Mouse (Mus musculus): ENCODE data around the gene Lce1d. TPM values are rescaled to one million over a fixed set of nuclear protein-coding genes. Genes with fewer than 3 reads are reported as not detected.
"Not testable (repeated sequence)": the region's sequence is repeated elsewhere in the genome, so short reads cannot be mapped to it uniquely, and the experiment has no call there.

The Lce1d gene
- polyA plus RNA-seq (2015; fragmentation: Nextera tagmentation; extraction: Ambion mirVana) = not detected in 2 replicates

DNA sequence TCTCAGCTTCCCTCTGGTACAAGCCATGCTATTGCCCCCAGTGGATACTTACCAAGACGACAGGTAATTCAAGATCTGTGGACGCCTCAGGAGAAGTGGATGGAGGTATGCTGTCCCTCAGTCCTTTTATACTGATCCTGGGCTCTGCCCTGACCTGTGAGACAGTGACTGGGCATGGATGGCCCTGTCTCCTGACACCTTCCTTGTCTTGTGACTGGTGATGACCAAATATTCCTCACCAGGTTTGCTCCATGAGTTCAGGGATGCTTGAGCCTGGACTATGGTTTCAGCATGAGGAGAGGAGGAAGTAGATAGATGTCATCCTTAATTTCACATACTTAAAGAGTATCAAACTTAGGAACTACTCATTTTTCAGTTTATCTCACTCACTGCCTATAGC, at the start of gene Lce1d:
TSS of gene Lce1d (minus strand) at position 101 of the 400 bp plus-strand sequence.
- ATAC-seq (no peak), DNase-seq (ENCODE audit: low spot score) (no peak)
- 48% methylated on average over 2 of the region's 2 CpGs for WGBS
- Histone ChIP-seq H3K4me3 (ENCODE audit: low read depth, low read length) (no peak within 1 kb of the TSS), H3K4me2 (replicated peaks; ENCODE audit: low read depth, low read length) (no peak within 1 kb of the TSS), H3K27me3 (replicated peaks; ENCODE audit: insufficient read depth, low read length) (no peaks in the 10 kb centered on the region), H3K9ac (replicated peaks; ENCODE audit: low read depth) (no peak within 1 kb of the TSS), H3K36me3 (ENCODE audit: insufficient read depth, low read length) (no peaks in the 10 kb centered on the region), H3K4me1 (ENCODE audit: insufficient read depth, low read depth, low read length) (no peaks in the 10 kb centered on the region), H3K9me3 (ENCODE audit: low read length) (no peaks in the 10 kb centered on the region), H3K27ac (ENCODE audit: low read length) (no peak within 1 kb of the TSS)
- TF ChIP-seq CTCF (IDR thresholded peaks at IDR 0.05) = no peak
- TF ChIP-seq EP300 (IDR thresholded peaks at IDR 0.05) = no peak

- ATAC-seq (no peak), DNase-seq (ENCODE audit: low spot score) (no peak)
- H3K4me1 ChIP-seq (ENCODE audit: insufficient read depth, low read depth, low read length) = no peaks in the 10 kb centered on the region
- WGBS = 74% methylated on average over 5 of the region's 5 CpGs
- H3K27me3 ChIP-seq (replicated peaks; ENCODE audit: insufficient read depth, low read length) = no peaks in the 10 kb centered on the region
- H3K9me3 ChIP-seq (ENCODE audit: low read length) = no peaks in the 10 kb centered on the region
- no peak overlapping the region for H3K4me2 ChIP-seq (replicated peaks; ENCODE audit: low read depth, low read length)
- H3K4me3 ChIP-seq (ENCODE audit: low read depth, low read length) = no peak overlapping the region
- no peak overlapping the region for H3K9ac ChIP-seq (replicated peaks; ENCODE audit: low read depth)
- H3K36me3 ChIP-seq (ENCODE audit: insufficient read depth, low read length) = no peaks in the 10 kb centered on the region
- H3K27ac ChIP-seq (ENCODE audit: low read length) = no peak overlapping the region
- TF ChIP-seq EP300 (IDR thresholded peaks at IDR 0.05) (no peak), CTCF (IDR thresholded peaks at IDR 0.05) (no peak)
These were observed 35.6 kb upstream of the Lce1d start for GRCm38 (mm10) chr3:92722631-92723030.

DNA sequence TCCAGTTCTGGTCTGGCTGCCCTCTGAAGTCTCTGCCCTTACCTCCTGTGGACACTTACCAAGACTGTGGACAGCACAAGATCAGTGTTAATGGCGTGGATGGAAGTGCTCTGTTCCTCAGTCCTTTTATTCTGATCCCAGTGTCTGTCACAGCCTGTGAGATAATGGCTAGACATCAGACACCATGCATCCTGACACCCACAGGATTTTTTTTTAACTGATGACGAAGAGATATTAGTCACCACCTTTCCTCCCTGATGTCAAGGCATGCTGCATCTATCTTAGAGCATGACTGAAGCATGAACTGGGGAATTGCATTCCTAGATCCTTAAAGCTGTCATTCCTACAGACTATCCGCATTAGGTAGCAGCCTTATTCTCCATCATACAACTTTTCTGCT, 33.2 kb upstream of the Lce1d start, which contains the start of gene Lce1f:
TSS of gene Lce1f (minus strand) at position 101 of the 400 bp plus-strand sequence.
- Histone ChIP-seq H3K27me3 (replicated peaks; ENCODE audit: insufficient read depth, low read length) (no peaks in the 10 kb centered on the region), H3K27ac (ENCODE audit: low read length) (no peak within 1 kb of the TSS), H3K9ac (replicated peaks; ENCODE audit: low read depth) (no peak within 1 kb of the TSS), H3K4me3 (ENCODE audit: low read depth, low read length) (no peak within 1 kb of the TSS), H3K4me2 (replicated peaks; ENCODE audit: low read depth, low read length) (no peak within 1 kb of the TSS), H3K36me3 (ENCODE audit: insufficient read depth, low read length) (no peaks in the 10 kb centered on the region), H3K4me1 (ENCODE audit: insufficient read depth, low read depth, low read length) (no peaks in the 10 kb centered on the region), H3K9me3 (ENCODE audit: low read length) (no peaks in the 10 kb centered on the region)
- ATAC-seq (no peak), DNase-seq (ENCODE audit: low spot score) (no peak)
- TF ChIP-seq CTCF (IDR thresholded peaks at IDR 0.05) = no peak
- no peak for TF ChIP-seq EP300 (IDR thresholded peaks at IDR 0.05)
- WGBS = 67% methylated on average over 3 of the region's 3 CpGs

DNA sequence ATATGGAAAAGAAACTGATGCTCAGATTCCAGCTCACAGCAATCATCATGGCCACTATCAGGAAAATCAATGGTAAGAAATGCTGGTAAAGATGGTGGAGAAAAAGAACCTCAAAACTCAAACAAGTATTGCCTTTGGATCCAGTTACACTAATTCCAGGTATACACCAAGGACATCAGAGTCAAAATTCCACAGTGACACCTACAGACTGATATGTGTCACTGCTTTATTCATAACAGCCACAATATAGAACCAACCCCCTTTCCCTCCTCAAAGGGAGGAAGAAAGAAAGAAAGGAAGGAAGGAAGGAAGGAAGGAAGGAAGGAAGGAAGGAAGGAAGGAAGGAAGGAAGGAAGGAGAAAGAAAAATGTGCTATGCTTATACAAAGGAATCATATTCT, 28.1 kb upstream of the Lce1d start:
- no peak for TF ChIP-seq EP300 (IDR thresholded peaks at IDR 0.05)
- peak; percentile 24; the same call in 1 of the 2 replicates for TF ChIP-seq CTCF (IDR thresholded peaks at IDR 0.05)
- Histone ChIP-seq H3K36me3 (ENCODE audit: insufficient read depth, low read length) (no peaks in the 10 kb centered on the region), H3K9ac (replicated peaks; ENCODE audit: low read depth) (no peak overlapping the region), H3K4me1 (ENCODE audit: insufficient read depth, low read depth, low read length) (no peaks in the 10 kb centered on the region), H3K4me3 (ENCODE audit: low read depth, low read length) (no peak overlapping the region), H3K4me2 (replicated peaks; ENCODE audit: low read depth, low read length) (no peak overlapping the region), H3K27ac (ENCODE audit: low read length) (no peak overlapping the region), H3K9me3 (ENCODE audit: low read length) (no peaks in the 10 kb centered on the region), H3K27me3 (replicated peaks; ENCODE audit: insufficient read depth, low read length) (no peaks in the 10 kb centered on the region)
- DNase-seq (ENCODE audit: low spot score) (no peak), ATAC-seq (no peak)

GRCm38 (mm10) chr3:92708974-92709373, 22.0 kb upstream of the Lce1d start, which contains the start of gene Lce1e:
Gene Lce1e, minus strand, starts transcription at chr3:92709074.
- TF ChIP-seq CTCF (IDR thresholded peaks at IDR 0.05) (no peak), EP300 (IDR thresholded peaks at IDR 0.05) (no peak)
- 74% methylated on average over 2 of the region's 2 CpGs for WGBS

GRCm38 (mm10) chr3:92694613-92695012, 7.6 kb upstream of the Lce1d start:
- ATAC-seq (no peak), DNase-seq (ENCODE audit: low spot score) (no peak)
- Histone ChIP-seq H3K27ac (ENCODE audit: low read length) (no peak overlapping the region), H3K9me3 (ENCODE audit: low read length) (no peaks in the 10 kb centered on the region), H3K4me1 (ENCODE audit: insufficient read depth, low read depth, low read length) (no peaks in the 10 kb centered on the region), H3K4me2 (replicated peaks; ENCODE audit: low read depth, low read length) (no peak overlapping the region), H3K27me3 (replicated peaks; ENCODE audit: insufficient read depth, low read length) (no peaks in the 10 kb centered on the region), H3K4me3 (ENCODE audit: low read depth, low read length) (no peak overlapping the region), H3K36me3 (ENCODE audit: insufficient read depth, low read length) (no peaks in the 10 kb centered on the region), H3K9ac (replicated peaks; ENCODE audit: low read depth) (no peak overlapping the region)
- WGBS = 22% methylated on average over 1 of the region's 1 CpGs
- TF ChIP-seq CTCF (IDR thresholded peaks at IDR 0.05) (no peak), EP300 (IDR thresholded peaks at IDR 0.05) (no peak)

More at GRCm38 (mm10) chr3:92708974-92709373, 22.0 kb upstream of the Lce1d start, which contains the start of gene Lce1e:
- Histone ChIP-seq H3K27ac (ENCODE audit: low read length) (no peak within 1 kb of the TSS), H3K9me3 (ENCODE audit: low read length) (no peaks in the 10 kb centered on the region), H3K4me2 (replicated peaks; ENCODE audit: low read depth, low read length) (no peak within 1 kb of the TSS), H3K4me1 (ENCODE audit: insufficient read depth, low read depth, low read length) (no peaks in the 10 kb centered on the region), H3K27me3 (replicated peaks; ENCODE audit: insufficient read depth, low read length) (no peaks in the 10 kb centered on the region), H3K9ac (replicated peaks; ENCODE audit: low read depth) (no peak within 1 kb of the TSS), H3K4me3 (ENCODE audit: low read depth, low read length) (no peak within 1 kb of the TSS), H3K36me3 (ENCODE audit: insufficient read depth, low read length) (no peaks in the 10 kb centered on the region)
- ATAC-seq (no peak), DNase-seq (ENCODE audit: low spot score) (no peak)

DNA sequence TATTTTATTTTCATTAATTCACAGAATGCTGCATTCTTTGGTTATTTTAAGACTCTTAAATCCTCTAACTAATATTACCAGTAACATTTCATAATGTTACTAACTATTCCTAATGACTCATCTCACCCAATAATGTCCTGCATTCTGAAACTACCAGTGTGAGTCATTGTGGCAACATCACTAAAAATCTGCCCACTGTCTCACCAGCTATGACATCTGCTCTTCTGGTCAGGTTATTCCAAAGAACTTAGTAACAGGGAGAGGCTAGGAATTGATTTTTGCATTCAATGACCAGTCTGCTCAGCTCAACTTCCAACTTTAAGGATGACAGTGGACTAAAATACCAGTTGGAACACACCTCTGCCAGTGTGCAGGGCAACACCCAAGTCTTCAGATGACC, 4.7 kb upstream of the Lce1d start:
- H3K4me3 ChIP-seq (ENCODE audit: low read depth, low read length) = no peak overlapping the region
- H3K4me2 ChIP-seq (replicated peaks; ENCODE audit: low read depth, low read length) = no peak overlapping the region
- no peaks in the 10 kb centered on the region for H3K4me1 ChIP-seq (ENCODE audit: insufficient read depth, low read depth, low read length)
- TF ChIP-seq CTCF (IDR thresholded peaks at IDR 0.05) (no peak), EP300 (IDR thresholded peaks at IDR 0.05) (no peak)
- H3K27me3 ChIP-seq (replicated peaks; ENCODE audit: insufficient read depth, low read length) = no peaks in the 10 kb centered on the region
- ATAC-seq (no peak), DNase-seq (ENCODE audit: low spot score) (no peak)
- H3K9me3 ChIP-seq (ENCODE audit: low read length) = no peaks in the 10 kb centered on the region
- H3K27ac ChIP-seq (ENCODE audit: low read length) = no peak overlapping the region
- no peaks in the 10 kb centered on the region for H3K36me3 ChIP-seq (ENCODE audit: insufficient read depth, low read length)
- no peak overlapping the region for H3K9ac ChIP-seq (replicated peaks; ENCODE audit: low read depth)

- H3K9ac ChIP-seq (replicated peaks; ENCODE audit: low read depth); ATAC-seq; H3K27me3 ChIP-seq (replicated peaks; ENCODE audit: insufficient read depth, low read length); H3K36me3 ChIP-seq (ENCODE audit: insufficient read depth, low read length); H3K27ac ChIP-seq (ENCODE audit: low read length); H3K4me2 ChIP-seq (replicated peaks; ENCODE audit: low read depth, low read length); DNase-seq (ENCODE audit: low spot score); H3K9me3 ChIP-seq (ENCODE audit: low read length); H3K4me3 ChIP-seq (ENCODE audit: low read depth, low read length); H3K4me1 ChIP-seq (ENCODE audit: insufficient read depth, low read depth, low read length): not testable (repeated sequence)
- 50% methylated on average over 16 of the region's 16 CpGs for WGBS
These were observed 2.1 kb upstream of the Lce1d start for GRCm38 (mm10) chr3:92689154-92689553.
